Mouse (Mus musculus) cerebellum, adult 11 months (tissue): ENCODE results near the gene Vmn1r199.
"Not testable (repeated sequence)": the region's sequence is repeated elsewhere in the genome, so short reads cannot be mapped to it uniquely, and the experiment has no call there.

Experiments
- DNase-seq: peaks from one replicate; pipeline ENCODE4 v3.0.0; 2022

Vmn1r199 gene

DNA sequence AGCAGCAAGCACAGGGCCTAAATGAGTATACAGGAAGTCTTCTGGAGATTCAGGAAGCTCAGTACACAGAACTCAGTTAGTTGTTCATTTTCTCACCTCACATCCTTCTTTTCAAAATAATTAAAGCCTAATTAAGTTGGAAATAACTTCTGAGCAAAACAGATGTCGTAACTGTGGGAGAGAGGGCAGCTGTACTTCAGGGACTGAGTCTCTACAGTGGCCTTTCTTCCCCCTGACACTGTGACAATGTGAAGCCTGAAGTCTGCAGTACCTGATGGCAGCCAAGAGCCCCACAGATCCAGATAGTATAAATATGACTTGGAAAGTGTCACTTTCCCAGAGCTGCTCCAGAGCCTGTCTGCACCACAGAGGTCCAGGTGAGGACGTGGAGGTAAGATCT is at the start of gene Vmn1r199:
TSS of gene Vmn1r199 (plus strand) at position 301 of the 400 bp plus-strand sequence.
- no peak for DNase-seq

DNA sequence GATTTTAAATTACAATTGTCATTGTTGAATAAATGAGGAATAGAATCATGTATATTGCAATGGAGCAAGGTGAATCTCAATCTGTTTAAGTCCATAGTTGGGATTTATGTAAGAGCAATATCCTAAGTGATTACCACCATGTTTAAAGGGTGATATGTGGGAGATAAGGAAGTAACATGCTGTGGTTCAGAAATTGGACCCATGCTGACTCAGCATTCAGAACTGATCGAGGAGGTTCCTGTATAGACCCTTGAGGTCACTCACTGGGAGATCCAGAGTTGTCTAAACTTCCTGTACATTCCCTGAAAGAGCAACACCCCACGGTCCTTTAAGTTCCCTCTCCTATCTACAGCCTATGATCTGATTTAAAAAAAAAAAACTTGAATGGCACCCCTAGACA is 46.3 kb upstream of the Vmn1r199 start:
- no peak for DNase-seq

DNA sequence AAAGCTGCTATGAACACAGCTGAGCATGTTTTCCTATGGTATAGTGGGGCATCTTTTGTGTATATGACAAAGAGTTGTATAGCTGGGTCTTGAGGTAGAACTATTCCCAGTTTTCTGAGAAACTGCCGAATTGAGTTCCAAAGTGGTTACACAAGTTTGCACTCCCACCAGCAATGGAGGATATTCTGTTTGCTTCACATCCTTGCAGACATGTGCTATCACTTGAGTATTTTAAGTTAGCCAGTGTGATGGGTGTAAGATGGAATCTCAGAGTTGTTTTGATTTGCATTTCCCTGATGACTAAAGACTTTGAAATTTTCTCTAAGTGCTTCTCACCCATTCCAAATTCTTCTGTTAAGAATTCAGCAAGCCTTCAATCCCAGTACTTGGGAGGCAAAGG is 44.1 kb upstream of the Vmn1r199 start:
- no peak for DNase-seq

DNA sequence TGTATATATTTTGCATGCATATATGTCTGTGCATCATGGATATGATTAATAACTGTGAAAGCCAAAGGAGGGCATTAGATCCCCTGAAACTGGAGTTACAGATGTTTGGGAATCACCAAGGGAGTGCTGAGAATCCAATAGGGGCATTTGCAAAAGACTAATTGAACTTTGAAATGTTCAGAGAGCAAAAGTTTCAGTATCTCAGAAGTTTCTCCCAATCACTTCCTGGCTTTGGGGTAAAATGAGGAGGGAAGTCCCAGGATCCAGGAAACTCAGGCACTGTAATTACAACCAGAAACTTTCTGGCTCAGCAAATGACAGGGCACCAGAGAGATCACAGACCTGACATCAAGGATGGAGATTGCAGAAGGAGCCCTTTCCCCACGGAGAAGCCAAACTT is 29.6 kb upstream of the Vmn1r199 start, which contains the start of gene Vmn1r198:
TSS of gene Vmn1r198 (plus strand) at position 301 of the 400 bp plus-strand sequence.
- DNase-seq = no peak

DNA sequence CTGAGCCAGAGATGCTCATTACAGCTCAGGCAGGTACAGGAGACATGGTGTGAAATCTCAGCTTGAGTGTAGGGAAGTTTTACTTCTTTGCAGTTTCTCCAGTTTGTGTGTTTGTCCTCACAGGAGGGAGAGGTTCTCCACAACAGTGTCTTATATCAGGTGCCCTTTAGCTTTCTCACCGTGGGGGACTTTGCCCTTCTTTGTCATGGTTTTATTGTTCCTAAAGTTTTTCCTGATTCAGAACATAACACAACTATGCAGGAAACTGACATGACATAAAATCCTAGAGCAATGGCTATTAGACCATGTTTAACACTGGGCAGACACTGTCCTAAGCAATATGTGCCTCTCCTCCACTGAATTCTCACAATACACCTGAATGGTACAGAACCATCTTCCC is 28.8 kb upstream of the Vmn1r199 start:
- DNase-seq = no peak

DNA sequence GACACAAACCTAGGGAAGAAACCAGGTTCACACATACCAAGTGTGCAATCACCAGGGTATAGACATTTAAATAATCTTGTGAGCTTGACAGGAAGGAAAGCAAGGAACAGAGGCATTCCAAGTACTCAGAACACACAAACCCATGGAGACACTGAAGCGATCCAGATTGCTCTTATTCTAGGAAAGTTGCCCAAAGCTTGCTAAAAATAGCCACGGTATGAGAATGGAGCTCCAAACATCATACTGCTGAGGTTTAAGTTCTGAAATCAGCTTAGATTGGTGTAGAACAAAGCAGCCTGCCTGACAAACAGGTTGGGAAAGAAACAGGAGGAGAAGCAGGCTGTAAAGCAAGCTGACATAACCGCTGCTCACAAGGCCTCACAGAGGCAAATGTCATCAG is 1.5 kb downstream of the Vmn1r199 start:
- not testable (repeated sequence) for DNase-seq

DNA sequence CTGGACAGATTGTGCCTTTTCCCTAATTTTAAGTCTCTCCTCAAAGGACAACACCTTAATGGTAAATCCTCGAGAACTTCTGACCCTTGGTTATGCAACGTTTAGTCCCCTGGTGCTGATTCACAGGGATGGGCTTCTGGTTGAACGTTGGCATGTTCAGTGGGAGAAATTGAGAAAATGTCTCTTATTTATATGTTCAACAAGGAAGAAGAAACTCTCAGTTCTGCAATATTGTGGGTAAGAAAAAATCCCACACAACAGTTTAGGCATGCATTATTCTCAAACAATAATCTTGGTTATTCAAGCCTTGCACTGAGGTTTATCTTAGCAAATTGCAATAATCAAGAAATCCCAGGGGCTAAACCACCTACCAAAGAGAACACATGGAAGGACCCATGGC is 3.8 kb downstream of the Vmn1r199 start:
- no peak for DNase-seq

DNA sequence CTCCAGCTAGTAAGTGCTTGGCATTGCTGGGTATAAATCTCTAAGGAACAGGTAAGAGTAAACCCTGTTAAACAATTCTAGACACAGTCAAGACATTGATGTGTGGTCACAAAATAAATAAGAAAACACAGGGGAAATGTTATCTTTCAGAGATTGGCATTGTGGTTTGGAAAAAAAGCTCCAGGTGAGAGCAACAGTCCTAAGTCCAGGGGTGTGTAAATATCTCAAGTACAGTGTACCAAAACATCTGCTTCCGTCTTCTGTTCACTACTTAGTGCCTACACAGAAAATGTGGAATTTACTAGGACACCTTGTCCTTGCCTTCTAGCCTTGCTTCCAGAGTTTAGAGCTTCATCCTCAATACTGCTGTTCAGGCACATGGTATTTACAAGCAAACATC is 7.4 kb downstream of the Vmn1r199 start:
- DNase-seq = no peak

DNA sequence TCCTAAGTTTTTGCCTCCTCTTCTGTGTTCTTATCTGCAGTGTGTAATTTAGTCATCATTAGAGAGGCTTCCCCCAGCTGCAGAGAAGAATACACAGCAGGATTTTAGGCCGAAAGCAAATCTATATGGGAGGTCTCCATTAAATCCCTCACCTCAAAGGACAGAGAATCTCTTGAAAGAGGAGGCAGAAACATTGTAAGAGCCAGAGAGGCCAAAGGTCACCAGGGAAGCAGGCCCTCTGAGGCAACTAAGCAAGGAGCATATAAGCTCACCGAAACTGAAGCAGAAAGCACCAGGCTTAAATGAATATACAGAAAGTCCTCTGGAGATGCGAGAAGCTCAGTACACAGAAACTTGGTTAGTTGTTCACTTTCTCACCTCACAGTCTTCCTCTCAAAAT is 10.5 kb downstream of the Vmn1r199 start, which contains the start of gene Vmn1r200:
TSS of gene Vmn1r200 (plus strand) at position 301 of the 400 bp plus-strand sequence.
- no peak for DNase-seq

DNA sequence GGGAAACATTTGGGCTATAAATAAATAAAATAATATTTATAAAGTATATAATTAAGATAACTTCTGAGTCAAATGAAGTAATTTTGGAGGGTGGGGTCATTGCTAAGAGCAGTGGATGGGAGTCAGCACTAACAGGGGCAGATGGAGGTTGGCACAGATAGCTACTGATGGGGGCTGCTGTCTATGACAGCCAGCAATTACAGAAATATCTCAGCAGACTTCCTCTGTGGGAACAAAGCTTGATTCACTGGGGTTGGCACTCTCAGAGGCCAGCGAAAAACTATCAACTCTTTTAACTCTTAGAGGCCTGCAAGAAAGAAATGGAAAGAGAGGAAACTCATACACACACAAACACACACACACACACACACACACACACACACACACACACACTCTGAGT is 23.4 kb downstream of the Vmn1r199 start:
- no peak for DNase-seq
